Mouse (Mus musculus) ovary, postnatal 10 days (tissue): Measurements from ENCODE around the gene Pdzd8.

ENCODE experiments used
- DNase-seq: peaks from one replicate; pipeline ENCODE4 v3.0.0; 2022; ENCODE audit warnings: low spot score

The Pdzd8 gene

GRCm38 (mm10) chr19:59354906-59355305 is 9.3 kb upstream of the Pdzd8 start:
- DNase-seq: no peak

DNA sequence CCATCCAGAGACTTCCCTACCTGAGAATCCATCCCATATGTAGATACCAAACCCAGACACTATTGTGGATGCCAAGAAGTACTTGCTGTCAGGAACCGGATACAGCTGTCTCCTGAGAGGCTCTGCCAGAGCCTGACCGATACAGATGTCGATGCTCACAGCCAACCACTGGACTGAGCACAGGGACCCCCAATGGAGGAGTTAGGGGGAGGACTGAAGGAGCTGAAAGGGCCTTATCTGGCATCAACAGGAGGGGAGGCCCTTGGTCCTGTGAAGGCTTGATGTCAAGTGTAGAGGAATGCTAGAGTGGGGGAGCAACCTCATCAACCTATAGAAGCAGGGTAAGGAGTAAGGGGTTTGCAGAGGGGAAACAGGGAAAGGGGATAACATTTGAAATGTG is 7.2 kb upstream of the Pdzd8 start:
- no peak for DNase-seq

DNA sequence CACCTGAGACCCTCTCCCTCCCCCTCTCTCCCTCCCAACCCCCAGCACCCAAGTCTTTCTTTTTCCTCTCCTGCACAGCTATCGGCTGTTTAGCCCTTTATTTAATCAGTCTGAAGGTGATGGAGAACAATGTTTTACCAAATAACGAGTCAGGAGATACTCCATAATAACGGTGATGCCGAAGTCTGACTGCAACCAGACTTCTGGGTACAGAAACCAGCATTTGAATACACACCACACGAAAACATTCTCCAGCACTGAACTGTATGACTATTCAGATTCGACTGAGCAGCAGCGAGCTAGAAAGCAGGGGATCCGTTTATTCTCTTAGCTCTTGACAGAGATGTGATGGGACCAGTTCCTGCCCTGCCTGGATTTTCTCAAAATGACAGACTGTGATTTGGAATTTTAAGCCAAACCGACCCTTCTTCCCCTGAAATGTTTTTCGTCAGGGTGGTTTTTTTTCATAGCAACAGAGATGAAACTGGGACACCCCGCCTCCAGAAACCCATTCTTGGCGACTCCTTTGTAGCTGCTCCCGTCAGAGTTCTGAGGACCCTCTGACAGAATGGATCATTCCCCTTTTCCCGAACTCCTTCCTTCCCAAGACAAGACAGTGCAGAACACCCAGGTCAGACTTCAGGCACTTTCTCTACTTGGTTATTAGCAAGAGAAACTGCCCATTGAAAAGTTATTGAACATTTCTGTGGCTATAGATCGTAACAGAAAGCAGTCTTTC is 5.7 kb upstream of the Pdzd8 start:
- DNase-seq: no peak

GRCm38 (mm10) chr19:59350273-59350903 is 4.8 kb upstream of the Pdzd8 start:
- no peak for DNase-seq

DNA sequence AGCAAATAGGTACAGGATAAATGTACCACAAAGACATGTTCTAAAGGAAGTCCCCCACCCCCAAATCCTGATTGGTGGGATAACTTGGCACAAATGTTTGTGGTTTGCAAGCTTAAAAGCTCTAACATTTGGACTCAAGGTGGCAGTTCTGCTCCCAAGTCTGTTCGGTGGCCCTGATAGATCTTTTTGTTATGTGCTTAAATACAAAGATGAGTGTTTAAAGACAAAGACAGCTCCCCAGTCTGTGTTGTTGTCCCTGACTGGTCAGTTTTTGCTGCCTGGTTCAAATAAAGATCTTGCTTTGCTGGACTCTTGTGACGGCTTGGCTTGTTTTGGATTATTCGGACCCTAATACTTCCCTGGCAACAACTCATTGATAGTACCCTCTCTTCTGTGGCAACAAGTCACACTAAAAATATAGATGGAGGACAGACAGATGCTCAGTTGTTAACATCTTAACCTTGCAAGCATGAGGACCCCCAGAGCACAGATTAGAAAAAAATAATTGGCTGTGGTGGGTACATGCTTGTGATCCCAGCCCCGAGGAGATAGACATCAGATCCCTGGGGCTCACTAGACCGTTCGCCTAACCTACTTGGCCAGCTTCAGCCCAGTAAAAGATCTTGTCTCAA is 3.9 kb upstream of the Pdzd8 start:
- no peak for DNase-seq

GRCm38 (mm10) chr19:59346325-59346724 is 745 bp upstream of the Pdzd8 start:
- DNase-seq: no peak

DNA sequence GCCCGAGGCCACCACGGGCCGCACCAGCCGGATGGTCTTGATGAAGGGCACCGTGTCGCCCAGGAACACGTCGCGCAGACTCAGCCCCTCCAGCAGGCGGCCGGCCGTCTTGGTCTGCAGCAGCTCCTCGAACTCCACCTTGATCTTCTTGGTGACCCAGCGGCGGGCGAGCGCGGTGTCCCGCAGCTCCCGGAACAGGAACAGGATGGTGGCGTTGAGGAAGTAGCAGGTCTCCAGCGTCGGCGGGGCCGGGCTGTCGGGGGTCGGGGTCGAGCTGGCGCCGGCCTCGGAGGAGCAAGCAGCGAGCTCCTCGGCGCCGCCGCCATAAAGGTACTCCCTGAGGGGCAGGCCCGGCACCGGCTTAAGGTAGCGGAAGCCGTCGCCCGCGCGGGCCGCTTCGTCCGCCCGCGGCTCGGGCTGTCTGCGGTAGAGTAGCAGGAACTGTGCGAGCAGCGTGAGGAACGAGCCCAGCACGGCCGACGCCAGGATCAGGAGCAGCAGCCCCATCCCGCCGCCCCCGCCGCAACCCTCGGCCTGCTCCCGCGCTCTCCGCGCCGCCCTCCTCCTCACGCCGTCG is 411 bp downstream of the Pdzd8 start:
- DNase-seq: no peak

DNA sequence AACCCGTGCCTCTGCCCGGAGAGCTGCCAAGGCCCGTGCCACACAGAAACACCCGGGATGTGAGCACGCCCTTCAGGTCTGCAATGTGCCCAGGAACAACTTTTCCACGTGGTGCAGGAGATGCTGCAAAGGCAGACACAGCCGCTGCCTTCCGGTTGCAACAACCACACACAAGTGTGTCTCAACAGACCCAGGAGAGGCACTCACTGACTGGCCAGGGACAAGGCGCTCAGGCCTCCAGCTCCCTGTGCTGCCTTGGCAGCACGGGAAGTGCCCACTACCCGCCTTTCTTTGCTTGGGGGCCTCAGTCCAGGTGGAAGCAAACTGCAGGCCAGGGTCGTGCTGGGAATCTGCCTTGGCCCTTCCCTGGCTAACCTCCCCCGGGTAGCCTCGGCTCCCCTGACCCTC is 1.3 kb downstream of the Pdzd8 start:
- DNase-seq: peak; percentile 15

DNA sequence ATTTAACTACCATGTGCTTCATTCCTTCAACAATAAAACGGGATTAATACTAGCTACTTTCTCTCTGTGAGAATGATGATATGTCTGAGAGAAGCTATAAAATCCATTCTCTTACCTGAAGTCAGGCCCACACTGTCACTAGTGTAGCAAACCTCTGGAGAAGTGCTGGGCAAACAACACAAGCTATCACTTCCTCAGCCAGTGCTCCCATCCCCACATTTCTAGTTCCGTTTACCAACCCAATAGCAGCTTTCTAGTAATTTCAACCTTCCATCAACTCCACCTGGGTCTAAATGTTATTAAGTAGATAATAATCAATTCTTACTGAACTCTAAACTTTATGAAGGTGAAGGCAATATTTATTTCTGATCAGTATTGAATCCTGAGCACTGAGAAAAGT is 2.6 kb downstream of the Pdzd8 start:
- DNase-seq: no peak

DNA sequence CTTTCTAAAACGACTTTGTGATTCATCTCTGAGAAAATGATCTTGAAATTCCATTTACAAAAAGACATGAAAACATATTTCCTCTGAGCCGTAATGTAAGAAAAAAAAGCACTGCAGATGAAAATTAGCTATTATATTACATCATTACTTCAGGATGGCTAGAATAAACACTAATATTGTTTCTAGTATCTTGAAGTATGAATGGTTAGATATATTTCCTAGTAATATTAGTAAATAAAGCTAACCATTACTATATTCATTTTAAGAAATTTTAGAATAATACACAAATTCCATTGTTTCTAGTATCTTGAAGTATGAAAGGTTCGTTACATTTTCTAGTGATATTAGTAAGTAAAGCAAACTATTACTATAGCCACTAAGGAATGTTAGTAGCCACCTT is 5.7 kb downstream of the Pdzd8 start:
- DNase-seq: no peak

GRCm38 (mm10) chr19:59337872-59338681 is 7.5 kb downstream of the Pdzd8 start:
- DNase-seq: no peak

DNA sequence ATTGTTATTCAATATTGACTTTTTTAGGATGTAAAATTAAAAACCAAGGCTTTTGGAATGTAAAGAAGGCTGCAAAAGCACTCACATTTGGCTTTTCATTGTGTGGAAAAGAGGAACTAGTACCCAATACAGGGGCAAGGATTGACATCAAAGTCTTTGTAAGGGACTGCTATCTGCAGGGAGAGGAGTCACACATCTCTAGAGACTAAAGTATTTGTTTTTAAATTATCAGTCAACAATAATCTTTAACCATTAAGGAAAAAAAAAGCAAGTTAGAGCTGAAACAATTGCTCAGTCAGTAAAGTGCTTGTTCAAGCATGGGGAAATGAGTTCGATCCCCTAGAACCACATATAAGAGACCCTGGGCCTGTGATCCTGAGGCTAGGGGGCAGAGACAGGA is 8.9 kb downstream of the Pdzd8 start:
- DNase-seq: no peak

DNA sequence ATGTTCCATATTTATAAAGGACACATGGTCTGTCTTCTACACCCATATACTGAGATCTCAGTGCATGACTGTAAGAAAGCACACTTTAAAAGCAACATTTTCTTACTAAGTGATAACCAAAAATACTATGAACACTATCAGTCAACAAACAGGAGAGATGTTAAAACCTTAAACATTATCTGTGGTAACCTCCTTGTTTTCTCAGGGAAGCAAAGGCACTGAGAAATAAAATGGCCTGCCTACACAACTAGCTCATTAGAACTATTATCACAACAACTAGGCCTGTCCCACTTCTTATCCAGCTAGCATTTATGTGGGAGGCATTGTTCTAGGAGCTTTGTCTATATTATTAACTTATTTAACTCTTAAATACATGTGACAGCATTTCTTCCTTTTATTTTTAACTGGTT is 14.8 kb downstream of the Pdzd8 start:
- no peak for DNase-seq

- DNase-seq: no peak
These were observed 23.6 kb downstream of the Pdzd8 start, which contains the start of gene Rps12-ps3 for GRCm38 (mm10) chr19:59321990-59322389. TSS of gene Rps12-ps3 (plus strand) at chr19:59322290.

DNA sequence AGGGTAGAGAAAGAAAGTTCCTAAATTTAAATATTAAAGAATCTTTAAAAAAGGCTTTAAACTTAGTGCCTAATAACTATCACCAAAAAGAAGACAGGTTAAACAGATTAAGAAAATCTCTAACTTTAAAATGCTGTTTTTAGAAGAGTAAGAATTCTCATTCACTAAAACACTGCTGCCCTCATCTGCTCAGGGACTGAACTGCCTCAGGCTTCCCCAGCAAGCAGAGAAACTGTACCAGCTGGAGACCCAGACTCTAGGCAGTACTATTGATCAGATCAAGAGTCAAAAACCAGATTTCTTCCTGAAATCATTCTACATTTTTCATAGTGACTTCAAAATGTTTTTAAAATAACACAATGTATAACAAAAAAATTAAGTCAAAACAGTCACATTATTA is 29.0 kb downstream of the Pdzd8 start:
- no peak for DNase-seq

DNA sequence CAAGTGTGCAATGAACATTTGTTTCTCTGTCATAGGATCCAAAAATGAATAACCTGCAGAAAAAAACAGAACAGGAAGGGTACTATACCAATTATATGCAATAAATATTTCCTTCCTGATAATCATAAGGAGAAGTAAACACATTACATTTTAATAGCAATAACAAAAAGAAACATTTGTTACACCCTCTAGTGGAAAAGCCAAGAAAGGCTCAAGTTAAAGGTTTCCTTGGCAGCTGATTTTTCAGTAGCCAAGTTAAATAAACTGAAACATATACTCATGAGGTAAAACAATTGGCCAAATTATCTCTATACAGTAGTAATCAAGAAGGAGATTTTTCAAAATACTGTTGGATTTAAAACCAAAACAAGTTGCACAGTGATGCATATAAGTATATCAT is 30.3 kb downstream of the Pdzd8 start:
- DNase-seq: no peak

DNA sequence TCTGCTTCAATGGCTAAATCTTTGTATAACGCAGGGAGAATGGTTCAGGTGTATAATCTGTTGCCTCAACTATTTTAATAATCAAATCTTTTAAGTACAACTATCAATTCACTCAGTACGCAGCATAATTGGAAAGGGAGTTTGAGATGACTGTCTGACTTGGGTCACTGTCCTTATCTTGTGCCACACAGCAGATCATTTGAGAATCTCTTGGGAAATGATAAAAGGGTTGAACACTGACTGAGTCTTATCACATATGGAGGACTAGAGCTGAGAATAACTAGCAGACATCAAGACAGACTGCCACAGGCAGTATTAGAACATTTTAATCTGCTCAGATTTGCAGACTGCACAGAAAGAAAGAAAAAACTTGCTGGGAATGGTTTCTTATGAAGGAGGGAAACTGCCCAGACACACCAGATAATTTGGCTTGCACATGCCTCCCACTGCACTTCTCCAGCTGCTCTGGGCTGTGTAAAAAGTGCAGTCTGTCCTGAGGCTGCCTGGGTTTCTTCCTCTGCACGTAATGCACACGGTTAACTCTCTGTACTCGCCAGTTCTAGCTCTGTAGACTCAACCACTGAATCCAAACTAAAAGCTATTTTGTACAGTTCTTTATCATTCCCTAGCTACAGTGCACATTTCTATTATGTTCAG is 53.3 kb downstream of the Pdzd8 start:
- DNase-seq: no peak

- no peak for DNase-seq
These were observed 55.8 kb downstream of the Pdzd8 start for GRCm38 (mm10) chr19:59289811-59290210.

DNA sequence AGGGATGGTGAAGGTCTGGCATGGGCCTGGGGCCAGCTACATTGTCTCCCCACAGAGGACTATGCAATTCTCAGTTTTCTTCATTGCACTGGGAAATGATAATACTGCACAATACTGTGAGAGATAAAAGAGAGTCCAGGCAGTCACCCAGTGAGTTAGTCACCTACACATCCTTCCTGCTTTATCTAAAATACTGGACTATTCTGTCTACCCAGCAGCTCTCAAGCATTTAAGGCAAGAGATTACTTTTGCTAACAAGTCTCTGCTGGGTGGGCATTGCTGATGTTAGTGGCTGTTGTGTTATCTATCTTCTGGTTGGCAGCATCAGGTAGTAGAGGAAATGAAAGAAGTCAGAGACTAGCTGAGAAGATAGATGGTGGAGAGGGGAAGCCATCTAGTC is 56.5 kb downstream of the Pdzd8 start:
- no peak for DNase-seq

DNA sequence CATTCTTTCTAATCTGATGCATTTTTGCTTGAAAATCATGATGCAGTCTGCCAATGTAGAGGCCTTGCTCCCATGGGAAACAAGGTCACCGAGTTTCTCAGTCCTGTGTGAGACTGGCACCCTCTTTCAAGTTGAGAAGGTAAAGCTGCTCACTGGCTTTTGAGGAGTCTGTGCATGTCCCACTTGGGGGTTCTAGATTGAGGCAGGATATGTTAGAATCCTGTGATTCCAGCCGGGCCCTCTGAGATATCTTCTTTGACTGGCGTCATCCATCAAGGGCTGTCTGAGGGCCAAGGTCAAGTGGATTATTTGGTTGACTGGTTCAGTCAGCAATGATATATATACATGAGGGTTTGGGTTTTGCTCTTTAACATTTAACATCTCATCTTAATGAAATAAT is 63.6 kb downstream of the Pdzd8 start:
- DNase-seq: no peak

DNA sequence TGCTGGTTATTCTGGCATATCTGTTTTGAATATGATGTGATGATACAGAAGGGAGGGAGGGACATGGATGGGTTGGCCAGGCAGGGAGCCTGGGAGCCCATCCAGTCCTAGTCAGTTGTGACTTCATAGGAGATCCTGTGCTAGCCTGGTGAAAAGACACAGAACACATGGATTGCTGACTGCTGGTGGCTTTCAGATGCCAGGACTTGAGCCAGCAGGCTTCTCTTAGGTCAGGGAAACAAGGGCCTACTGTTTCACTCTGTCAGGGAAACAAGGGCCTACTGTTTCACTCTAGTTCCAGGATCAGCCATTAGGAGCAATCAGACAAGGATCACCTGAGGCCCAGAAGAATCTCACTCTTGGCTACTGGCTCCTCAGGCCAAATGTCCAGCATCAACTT is 64.7 kb downstream of the Pdzd8 start:
- DNase-seq: no peak

- no peak for DNase-seq
These were observed 69.2 kb downstream of the Pdzd8 start for GRCm38 (mm10) chr19:59276354-59276753.
